Mouse (Mus musculus): Measurements from ENCODE around the gene Spata13. TPM values are rescaled to one million over a fixed set of nuclear protein-coding genes. Genes with fewer than 3 reads are reported as not detected.

Spata13 gene
- polyA plus RNA-seq, 1 experiment from 2014 or later = 17.1 TPM

DNA sequence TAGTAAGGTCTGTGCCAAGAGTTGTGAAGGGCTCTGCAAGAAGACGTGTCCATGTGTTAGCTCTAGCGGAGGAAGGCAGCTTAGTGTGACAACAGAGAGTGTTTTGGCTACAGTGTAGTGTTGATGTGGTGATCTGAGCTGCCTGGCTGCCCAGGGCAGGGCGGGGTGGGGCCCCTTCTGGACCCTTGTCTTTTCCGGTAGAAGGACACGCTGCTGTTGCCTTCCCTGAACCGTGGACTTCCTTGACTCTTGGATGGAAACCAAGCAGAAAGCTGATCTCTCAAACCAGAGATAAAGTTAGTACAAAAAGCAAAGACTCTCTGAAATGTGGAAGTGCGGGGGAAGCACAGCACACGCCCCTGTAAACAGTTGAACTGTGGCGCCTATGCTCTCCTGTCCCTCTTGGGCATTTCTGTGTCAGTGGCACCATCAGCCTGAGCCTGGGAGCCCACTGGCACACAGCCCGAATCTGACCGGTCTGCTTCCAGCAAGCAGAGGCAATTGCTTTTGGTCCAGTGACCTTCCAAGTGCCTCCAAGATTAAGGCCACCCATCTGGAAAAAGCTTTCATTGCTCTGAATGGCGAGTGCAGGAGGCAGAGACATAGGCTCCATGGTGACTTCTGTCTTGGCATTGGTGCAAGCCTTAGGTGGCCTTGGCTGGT is 48.7 kb downstream of the Spata13 start:
- peaks cover 26% of the 10 kb centered on the region for H3K4me1 ChIP-seq (ENCODE audit: control insufficient read depth, insufficient read depth, low read depth, low read length)
- 41% methylated on average over 12 of the region's 12 CpGs for WGBS
- no peak overlapping the region for H3K4me3 ChIP-seq (ENCODE audit: low read length)
- no peaks in the 10 kb centered on the region for H3K27me3 ChIP-seq (replicated peaks; ENCODE audit: control insufficient read depth, insufficient read depth, low read length)
- no peaks in the 10 kb centered on the region for H3K36me3 ChIP-seq (ENCODE audit: control insufficient read depth, insufficient read depth, low read length)
- no peak overlapping the region for H3K9ac ChIP-seq (ENCODE audit: low read depth, low read length)
- ATAC-seq = peak; percentile 87
- H3K27ac ChIP-seq (ENCODE audit: low read depth, low read length) = peak overlapping the region; percentile 44; the same call in 1 of the 2 replicates
- H3K4me2 ChIP-seq (ENCODE audit: low read length) = peak overlapping the region; percentile 15; the same call in 1 of the 2 replicates
- H3K9me3 ChIP-seq (ENCODE audit: control insufficient read depth, low read length) = no peaks in the 10 kb centered on the region

- 69% methylated on average over 10 of the region's 10 CpGs for WGBS
- no peak overlapping the region for H3K27ac ChIP-seq (ENCODE audit: low read depth, low read length)
Measured at GRCm38 (mm10) chr14:60683989-60684388, 50.2 kb downstream of the Spata13 start.

GRCm38 (mm10) chr14:60686733-60687132 is 52.9 kb downstream of the Spata13 start:
- Histone ChIP-seq H3K36me3 (ENCODE audit: control insufficient read depth, insufficient read depth, low read length) (no peaks in the 10 kb centered on the region), H3K9ac (ENCODE audit: low read depth, low read length) (no peak overlapping the region), H3K27me3 (replicated peaks; ENCODE audit: control insufficient read depth, insufficient read depth, low read length) (no peaks in the 10 kb centered on the region), H3K9me3 (ENCODE audit: control insufficient read depth, low read length) (no peaks in the 10 kb centered on the region), H3K4me2 (ENCODE audit: low read length) (peak overlapping the region; percentile 41), H3K27ac (ENCODE audit: low read depth, low read length) (no peak overlapping the region), H3K4me3 (ENCODE audit: low read length) (no peak overlapping the region), H3K4me1 (ENCODE audit: control insufficient read depth, insufficient read depth, low read depth, low read length) (peaks cover 32% of the 10 kb centered on the region)
- WGBS = 43% methylated on average over 11 of the region's 11 CpGs
- no peak for ATAC-seq

More at GRCm38 (mm10) chr14:60683989-60684388, 50.2 kb downstream of the Spata13 start:
- H3K9ac ChIP-seq (ENCODE audit: low read depth, low read length) = no peak overlapping the region
- peaks cover 32% of the 10 kb centered on the region for H3K4me1 ChIP-seq (ENCODE audit: control insufficient read depth, insufficient read depth, low read depth, low read length)
- no peaks in the 10 kb centered on the region for H3K27me3 ChIP-seq (replicated peaks; ENCODE audit: control insufficient read depth, insufficient read depth, low read length)
- no peak for ATAC-seq
- H3K4me2 ChIP-seq (ENCODE audit: low read length) = no peak overlapping the region
- H3K36me3 ChIP-seq (ENCODE audit: control insufficient read depth, insufficient read depth, low read length) = no peaks in the 10 kb centered on the region
- no peak overlapping the region for H3K4me3 ChIP-seq (ENCODE audit: low read length)
- no peaks in the 10 kb centered on the region for H3K9me3 ChIP-seq (ENCODE audit: control insufficient read depth, low read length)

- Histone ChIP-seq H3K27ac (ENCODE audit: low read depth, low read length) (no peak overlapping the region), H3K4me1 (ENCODE audit: control insufficient read depth, insufficient read depth, low read depth, low read length) (peaks cover 29% of the 10 kb centered on the region), H3K9me3 (ENCODE audit: control insufficient read depth, low read length) (no peaks in the 10 kb centered on the region), H3K36me3 (ENCODE audit: control insufficient read depth, insufficient read depth, low read length) (no peaks in the 10 kb centered on the region), H3K27me3 (replicated peaks; ENCODE audit: control insufficient read depth, insufficient read depth, low read length) (no peaks in the 10 kb centered on the region), H3K9ac (ENCODE audit: low read depth, low read length) (no peak overlapping the region), H3K4me2 (ENCODE audit: low read length) (peak overlapping the region; percentile 41), H3K4me3 (ENCODE audit: low read length) (no peak overlapping the region)
- WGBS = 13% methylated on average over 7 of the region's 7 CpGs
- ATAC-seq = no peak
Measured at GRCm38 (mm10) chr14:60687241-60687640, 53.4 kb downstream of the Spata13 start.

DNA sequence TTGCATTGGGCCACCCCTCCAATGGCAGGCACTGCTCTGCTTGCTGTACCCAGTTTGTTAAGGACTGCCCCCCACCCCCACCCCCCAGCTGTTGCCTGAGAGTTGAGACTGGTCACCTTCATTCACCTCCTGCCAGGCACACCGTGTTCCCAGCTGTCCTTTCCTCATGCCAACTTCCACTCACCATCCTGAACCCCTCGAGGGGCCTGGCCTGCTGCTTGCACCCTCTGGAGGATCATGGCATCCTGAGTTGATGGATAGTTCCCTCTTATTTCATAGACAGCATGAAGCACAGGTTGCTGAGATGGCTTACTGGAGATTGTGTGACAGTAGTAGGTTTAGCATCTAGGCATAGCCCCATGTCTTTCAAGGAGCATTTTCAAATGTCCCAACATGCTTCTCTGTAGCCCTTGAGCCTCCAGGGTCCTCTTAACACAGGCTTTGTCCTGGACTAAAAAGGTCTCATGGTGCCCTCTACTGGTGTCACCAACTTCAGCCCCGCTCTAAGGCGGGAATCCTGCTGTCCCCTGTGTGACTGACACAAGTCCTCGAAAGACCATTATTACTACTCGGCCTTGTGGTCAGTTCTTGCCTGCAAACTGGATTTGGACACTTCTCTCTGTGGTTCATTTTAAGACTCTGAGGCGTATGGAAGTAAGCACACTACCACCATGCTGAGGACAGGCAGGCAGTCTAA is 54.9 kb downstream of the Spata13 start:
- WGBS = 30% methylated on average over 7 of the region's 7 CpGs
- no peaks in the 10 kb centered on the region for H3K9me3 ChIP-seq (ENCODE audit: control insufficient read depth, low read length)
- H3K4me3 ChIP-seq (ENCODE audit: low read length) = no peak overlapping the region
- no peaks in the 10 kb centered on the region for H3K27me3 ChIP-seq (replicated peaks; ENCODE audit: control insufficient read depth, insufficient read depth, low read length)
- H3K27ac ChIP-seq (ENCODE audit: low read depth, low read length) = 0 out of 2 replicates have a peak overlapping the region, but pooled peaks have one; percentile 10
- H3K36me3 ChIP-seq (ENCODE audit: control insufficient read depth, insufficient read depth, low read length) = no peaks in the 10 kb centered on the region
- H3K4me2 ChIP-seq (ENCODE audit: low read length) = no peak overlapping the region
- peaks cover 22% of the 10 kb centered on the region for H3K4me1 ChIP-seq (ENCODE audit: control insufficient read depth, insufficient read depth, low read depth, low read length)
- ATAC-seq = peak; percentile 63
- no peak overlapping the region for H3K9ac ChIP-seq (ENCODE audit: low read depth, low read length)

- no peaks in the 10 kb centered on the region for H3K36me3 ChIP-seq (ENCODE audit: control insufficient read depth, insufficient read depth, low read length)
- no peak for ATAC-seq
- no peak overlapping the region for H3K27ac ChIP-seq (ENCODE audit: low read depth, low read length)
- H3K4me1 ChIP-seq (ENCODE audit: control insufficient read depth, insufficient read depth, low read depth, low read length) = peaks cover 16% of the 10 kb centered on the region
- no peaks in the 10 kb centered on the region for H3K27me3 ChIP-seq (replicated peaks; ENCODE audit: control insufficient read depth, insufficient read depth, low read length)
- no peaks in the 10 kb centered on the region for H3K9me3 ChIP-seq (ENCODE audit: control insufficient read depth, low read length)
- WGBS = 81% methylated on average over 5 of the region's 5 CpGs
- no peak overlapping the region for H3K4me3 ChIP-seq (ENCODE audit: low read length)
- no peak overlapping the region for H3K4me2 ChIP-seq (ENCODE audit: low read length)
- no peak overlapping the region for H3K9ac ChIP-seq (ENCODE audit: low read depth, low read length)
Measured at GRCm38 (mm10) chr14:60689768-60690167, 56.0 kb downstream of the Spata13 start.

GRCm38 (mm10) chr14:60690631-60691030 is 56.8 kb downstream of the Spata13 start:
- no peaks in the 10 kb centered on the region for H3K36me3 ChIP-seq (ENCODE audit: control insufficient read depth, insufficient read depth, low read length)
- no peak overlapping the region for H3K4me3 ChIP-seq (ENCODE audit: low read length)
- ATAC-seq = no peak
- no peaks in the 10 kb centered on the region for H3K9me3 ChIP-seq (ENCODE audit: control insufficient read depth, low read length)
- no peak overlapping the region for H3K9ac ChIP-seq (ENCODE audit: low read depth, low read length)
- no peak overlapping the region for H3K27ac ChIP-seq (ENCODE audit: low read depth, low read length)
- peaks cover 16% of the 10 kb centered on the region for H3K4me1 ChIP-seq (ENCODE audit: control insufficient read depth, insufficient read depth, low read depth, low read length)
- H3K4me2 ChIP-seq (ENCODE audit: low read length) = no peak overlapping the region
- 23% methylated on average over 7 of the region's 7 CpGs for WGBS
- no peaks in the 10 kb centered on the region for H3K27me3 ChIP-seq (replicated peaks; ENCODE audit: control insufficient read depth, insufficient read depth, low read length)

DNA sequence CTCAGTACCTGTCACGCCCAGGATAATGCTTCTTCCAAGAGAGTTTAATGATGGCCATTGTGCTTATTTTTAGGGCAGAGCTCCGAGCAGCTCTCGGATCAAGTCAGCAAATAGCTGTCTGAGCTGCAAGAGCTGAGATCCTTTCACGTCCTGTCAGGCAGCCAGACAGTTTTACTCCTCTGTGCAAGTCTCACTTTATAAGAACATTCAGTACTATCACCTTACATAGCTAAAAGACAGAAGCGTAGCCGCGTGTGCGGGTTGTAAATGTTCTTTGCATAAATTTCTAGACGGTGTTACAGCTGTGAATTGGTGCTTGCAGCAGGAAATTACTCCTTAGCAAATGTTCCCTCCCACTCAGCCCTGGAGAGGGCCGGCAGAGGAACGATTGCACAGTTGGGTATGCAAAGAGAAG is 59.3 kb downstream of the Spata13 start:
- Histone ChIP-seq H3K27ac (ENCODE audit: low read depth, low read length) (no peak overlapping the region), H3K4me1 (ENCODE audit: control insufficient read depth, insufficient read depth, low read depth, low read length) (peaks cover 9% of the 10 kb centered on the region), H3K27me3 (replicated peaks; ENCODE audit: control insufficient read depth, insufficient read depth, low read length) (no peaks in the 10 kb centered on the region), H3K36me3 (ENCODE audit: control insufficient read depth, insufficient read depth, low read length) (no peaks in the 10 kb centered on the region), H3K4me2 (ENCODE audit: low read length) (no peak overlapping the region), H3K4me3 (ENCODE audit: low read length) (no peak overlapping the region), H3K9me3 (ENCODE audit: control insufficient read depth, low read length) (no peaks in the 10 kb centered on the region), H3K9ac (ENCODE audit: low read depth, low read length) (no peak overlapping the region; the same call in 1 of the 2 replicates)
- 38% methylated on average over 11 of the region's 11 CpGs for WGBS
- no peak for ATAC-seq

DNA sequence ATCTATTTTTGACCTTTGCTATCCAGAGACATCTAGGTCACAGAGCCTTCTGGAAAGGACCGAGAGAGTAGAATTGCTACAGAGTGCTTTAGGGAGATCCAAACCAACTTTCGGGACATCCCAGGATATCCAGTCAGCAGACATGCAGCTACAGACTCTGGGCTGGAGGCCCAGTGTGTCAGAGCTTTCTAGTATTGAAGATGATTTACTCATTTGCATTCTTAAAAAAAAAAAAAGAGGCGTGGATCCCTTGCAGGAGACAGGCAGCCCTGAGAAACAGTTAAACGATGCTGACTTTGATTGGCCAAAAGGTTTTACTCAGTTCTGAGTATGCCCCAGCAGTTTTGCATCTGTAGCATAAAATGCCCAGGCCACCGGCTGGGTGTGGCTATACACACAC is 59.9 kb downstream of the Spata13 start:
- H3K4me1 ChIP-seq (ENCODE audit: control insufficient read depth, insufficient read depth, low read depth, low read length) = peaks cover 5% of the 10 kb centered on the region
- no peak overlapping the region for H3K4me3 ChIP-seq (ENCODE audit: low read length)
- no peaks in the 10 kb centered on the region for H3K9me3 ChIP-seq (ENCODE audit: control insufficient read depth, low read length)
- no peak overlapping the region for H3K9ac ChIP-seq (ENCODE audit: low read depth, low read length)
- H3K27ac ChIP-seq (ENCODE audit: low read depth, low read length) = no peak overlapping the region
- WGBS = 62% methylated on average over 5 of the region's 5 CpGs
- H3K36me3 ChIP-seq (ENCODE audit: control insufficient read depth, insufficient read depth, low read length) = no peaks in the 10 kb centered on the region
- no peak overlapping the region for H3K4me2 ChIP-seq (ENCODE audit: low read length)
- ATAC-seq = no peak
- no peaks in the 10 kb centered on the region for H3K27me3 ChIP-seq (replicated peaks; ENCODE audit: control insufficient read depth, insufficient read depth, low read length)

Data from hindbrain, embryonic 16.5 days (tissue).